9 mouse cellular contexts compared by ENCODE assay signal in the genomic region with DNA sequence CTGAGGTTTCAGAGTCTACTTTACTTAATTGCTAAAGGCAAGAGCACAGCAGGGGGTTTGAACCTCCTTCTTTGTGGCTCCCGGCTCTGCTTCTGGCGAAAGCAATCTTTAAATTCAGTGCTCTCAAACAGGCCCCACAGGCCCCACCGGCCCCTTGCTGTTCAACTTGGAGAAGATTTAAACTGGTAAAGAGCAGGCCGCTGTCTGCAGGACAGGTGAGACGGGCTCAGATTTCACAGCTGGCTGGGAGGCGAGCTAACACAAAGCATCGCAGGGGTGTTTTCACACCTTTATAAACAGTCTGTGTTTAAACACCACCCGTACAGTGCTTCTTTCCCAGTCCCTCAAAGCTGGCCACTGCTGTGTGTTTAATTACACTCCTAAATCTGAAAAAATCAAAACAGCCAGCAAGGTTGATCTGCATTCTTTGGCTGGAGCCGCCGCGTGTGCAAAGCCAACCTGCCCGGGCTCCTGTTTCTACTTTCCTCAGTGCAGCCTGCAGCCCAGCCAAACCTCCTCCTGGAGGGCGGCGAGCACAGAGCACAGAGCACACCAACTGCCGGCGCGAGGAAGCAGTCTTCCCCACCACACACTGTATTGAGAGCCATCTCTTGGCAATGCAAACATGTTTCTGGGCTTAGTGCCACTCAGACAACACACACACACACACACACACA.
DNase-seq lines count a peak whose midpoint lies in the region; ATAC-seq and TF ChIP-seq lines count a peak whose summit lies in the region.
"Had no signal": no experiment of that assay in that cellular context is flagged by ENCODE, and none has a peak within 500 bp of the region (broad histone marks: within the 10 kb centered on the region; RNA-seq: fewer than 3 reads in every experiment).

No protein-coding gene starts in this region.

- peak overlapping the region; percentile 56 for H3K27ac ChIP-seq in embryonic facial prominence, embryonic 11.5 days (replicated peaks; ENCODE audit: low read depth, low read length)
- H3K27ac ChIP-seq in heart, embryonic 10.5 days = peak overlapping the region; percentile 48
- peak overlapping the region; percentile 13; the same call in 1 of the 2 replicates for H3K27ac ChIP-seq in kidney, adult 2 months (ENCODE audit: insufficient read depth, low read depth, low read length)
- H3K27ac ChIP-seq in small intestine, adult 2 months (ENCODE audit: insufficient read depth, low read depth, low read length) = peak overlapping the region; percentile 42; the same call in 1 of the 2 replicates

- WGBS in embryonic facial prominence, embryonic 11.5 days = 4% methylated on average over 17 of the region's 17 CpGs
- WGBS in heart, embryonic 10.5 days = 13% methylated on average over 17 of the region's 17 CpGs
- WGBS in kidney, adult 2 months = 20% methylated on average over 17 of the region's 17 CpGs
- 11% methylated on average over 17 of the region's 17 CpGs for WGBS in small intestine, adult 2 months

- TF ChIP-seq POLR2A in kidney, adult 2 months (IDR thresholded peaks at IDR 0.05; ENCODE audit: low read depth, low read length) = no peak
- no peak for TF ChIP-seq POLR2A in small intestine, adult 2 months (IDR thresholded peaks at IDR 0.05; ENCODE audit: low read depth, low read length)

- no peaks in the 10 kb centered on the region for H3K27me3 ChIP-seq in embryonic facial prominence, embryonic 11.5 days (ENCODE audit: control insufficient read depth, insufficient read depth, low read length)
- no peaks in the 10 kb centered on the region for H3K27me3 ChIP-seq in heart, embryonic 10.5 days (ENCODE audit: insufficient read depth, poor library complexity, severe bottlenecking)
- no peaks in the 10 kb centered on the region for H3K27me3 ChIP-seq in kidney, adult 2 months (replicated peaks; ENCODE audit: control insufficient read depth, insufficient read depth, low read length)
- no peaks in the 10 kb centered on the region for H3K27me3 ChIP-seq in small intestine, adult 2 months (ENCODE audit: control insufficient read depth, insufficient read depth, low read length)

- H3K9me3 ChIP-seq in embryonic facial prominence, embryonic 11.5 days (replicated peaks; ENCODE audit: control insufficient read depth, low read length) = no peaks in the 10 kb centered on the region
- no peaks in the 10 kb centered on the region for H3K9me3 ChIP-seq in heart, embryonic 10.5 days

- DNase-seq in adrenal gland, postnatal 36 days = peak; percentile 40 to 64
- peak; percentile 65 for DNase-seq in embryonic facial prominence, embryonic 11.5 days (ENCODE audit: low spot score)
- DNase-seq in heart, embryonic 10.5 days (ENCODE audit: low spot score) = no peak
- peak; percentile 85 for DNase-seq in kidney, adult 2 months
- DNase-seq in left cerebral cortex, postnatal 4 days = peak; percentile 82
- no peak for DNase-seq in spleen, postnatal 4 days (ENCODE audit: low spot score in 2 of 2)

- intact Hi-C loops in left cerebral cortex, postnatal 4 days (cut with DNase I) = no loop called here

- no peak overlapping the region for H3K9ac ChIP-seq in embryonic facial prominence, embryonic 11.5 days (replicated peaks; ENCODE audit: low read length)

- peak; percentile 84 for ATAC-seq in embryonic facial prominence, embryonic 11.5 days (replicated peaks; ENCODE audit: insufficient number of reproducible peaks, low FRiP score, low TSS enrichment, low read depth)
- peak; percentile 64 for ATAC-seq in megakaryocyte-erythroid progenitor cell, adult 5-6 weeks (replicated peaks; ENCODE audit: low FRiP score, low TSS enrichment, poor library complexity, severe bottlenecking)

- TF ChIP-seq CTCF in kidney, adult 2 months (conservative IDR thresholded peaks at IDR 0.05; ENCODE audit: insufficient read depth, insufficient read length, low read depth, low read length) = 0 out of 2 replicates have a peak, but pooled peaks have one; percentile 8
- no peak for TF ChIP-seq CTCF in small intestine, adult 2 months (IDR thresholded peaks at IDR 0.05; ENCODE audit: extremely low read depth, insufficient read length, insufficient replicate concordance, low read depth, low read length)

- H3K4me3 ChIP-seq in embryonic facial prominence, embryonic 11.5 days (ENCODE audit: low read depth, low read length) = no peak overlapping the region
- peak overlapping the region; percentile 19; the same call in 1 of the 2 replicates for H3K4me3 ChIP-seq in heart, embryonic 10.5 days
- H3K4me3 ChIP-seq in kidney, adult 2 months (ENCODE audit: insufficient read depth, low read depth, low read length) = no peak overlapping the region
- no peak overlapping the region for H3K4me3 ChIP-seq in small intestine, adult 2 months (ENCODE audit: low read depth, low read length)
- H3K4me3 ChIP-seq: erythroblast, embryonic 14.5 days had no signal

- peaks cover 3% of the 10 kb centered on the region; the same call in 1 of the 2 replicates for H3K4me1 ChIP-seq in embryonic facial prominence, embryonic 11.5 days (ENCODE audit: control insufficient read depth, insufficient read depth, low read length)
- H3K4me1 ChIP-seq in heart, embryonic 10.5 days = peaks cover 66% of the 10 kb centered on the region
- H3K4me1 ChIP-seq in kidney, adult 2 months (ENCODE audit: control insufficient read depth, insufficient read depth, low read length) = peaks cover 36% of the 10 kb centered on the region
- peaks cover 32% of the 10 kb centered on the region; the same call in 1 of the 2 replicates for H3K4me1 ChIP-seq in small intestine, adult 2 months (ENCODE audit: control insufficient read depth, insufficient read depth, insufficient read length, low read length)

- H3K36me3 ChIP-seq in embryonic facial prominence, embryonic 11.5 days (replicated peaks; ENCODE audit: control insufficient read depth, insufficient read depth, low read depth, low read length) = no peaks in the 10 kb centered on the region
- no peaks in the 10 kb centered on the region for H3K36me3 ChIP-seq in heart, embryonic 10.5 days
- no peaks in the 10 kb centered on the region for H3K36me3 ChIP-seq in kidney, adult 2 months (ENCODE audit: control insufficient read depth, insufficient read depth, low read length)
- H3K36me3 ChIP-seq in small intestine, adult 2 months (ENCODE audit: control insufficient read depth, insufficient read depth, low read length) = no peaks in the 10 kb centered on the region

- H3K4me2 ChIP-seq in embryonic facial prominence, embryonic 11.5 days (ENCODE audit: low read depth, low read length) = no peak overlapping the region; the same call in 1 of the 2 replicates

Comparison
In these comparisons a context has a peak if more than half of its experiments do, and no peak if none do; other contexts are left out.
1. DNase-seq: peak in adrenal gland, postnatal 36 days (2 of 2), embryonic facial prominence, embryonic 11.5 days (single experiment), kidney, adult 2 months (single experiment) and left cerebral cortex, postnatal 4 days (single experiment); none in heart, embryonic 10.5 days (single experiment) and spleen, postnatal 4 days (0 of 2).
2. Peak in every context shown above with its lines, with median percentiles within 50 percentile points of each other: H3K27ac ChIP-seq.